Mouse (Mus musculus): ENCODE data around the gene Prkd1. TPM values are rescaled to one million over a fixed set of nuclear protein-coding genes. Genes with fewer than 3 reads are reported as not detected.

The Prkd1 gene
- total and polyA plus RNA-seq, 3 experiments, result 0.05 TPM; not detected in 2

DNA sequence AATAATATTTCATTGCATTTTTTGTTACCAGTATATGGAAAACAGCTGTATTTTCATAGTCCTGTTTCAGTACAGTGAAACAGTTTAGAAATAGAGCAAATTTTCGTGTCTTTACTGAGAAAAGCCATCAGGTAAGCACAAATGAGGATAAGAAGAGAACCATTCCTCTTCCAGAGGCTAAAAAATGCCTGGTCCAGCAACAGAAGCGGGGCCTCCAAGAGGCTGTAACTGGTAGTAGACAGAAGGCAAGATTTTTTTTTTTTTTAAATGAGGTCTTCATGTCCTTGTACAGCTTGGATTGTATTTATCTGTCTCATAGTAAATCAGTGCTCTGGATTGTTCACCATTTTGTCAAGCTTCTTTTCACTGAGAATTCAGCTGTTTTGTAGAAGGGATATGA, 352.8 kb downstream of the Prkd1 start:
- ATAC-seq (ENCODE audit: extremely low read depth, insufficient number of reproducible peaks, low FRiP score, poor library complexity, severe bottlenecking) (no peak), DNase-seq (ENCODE audit: low spot score) (no peak)
- H3K27me3 ChIP-seq (ENCODE audit: insufficient read depth, low read length), result no peaks in the 10 kb centered on the region
- TF ChIP-seq GATA1 (IDR thresholded peaks at IDR 0.05; ENCODE audit: borderline replicate concordance, low read length) (no peak), GATA2 (IDR thresholded peaks at IDR 0.05; ENCODE audit: borderline replicate concordance, low read depth, low read length) (no peak), TAL1 (conservative IDR thresholded peaks at IDR 0.05; ENCODE audit: low read depth, low read length) (no peak), CTCF (IDR thresholded peaks at IDR 0.05; ENCODE audit: low read depth, low read length) (no peak), POLR2AphosphoS5 (IDR thresholded peaks at IDR 0.05; ENCODE audit: insufficient replicate concordance, low read depth, low read length) (no peak)
- 0 out of 2 replicates have a peak, but pooled peaks cover 3% of the 10 kb centered on the region for H3K9me3 ChIP-seq (replicated peaks)
- H3K4me3 ChIP-seq (ENCODE audit: low read depth, low read length), result no peak overlapping the region
- H3K36me3 ChIP-seq (replicated peaks), result no peaks in the 10 kb centered on the region
- H3K4me1 ChIP-seq (ENCODE audit: insufficient read depth, low read depth, low read length), result no peaks in the 10 kb centered on the region

DNA sequence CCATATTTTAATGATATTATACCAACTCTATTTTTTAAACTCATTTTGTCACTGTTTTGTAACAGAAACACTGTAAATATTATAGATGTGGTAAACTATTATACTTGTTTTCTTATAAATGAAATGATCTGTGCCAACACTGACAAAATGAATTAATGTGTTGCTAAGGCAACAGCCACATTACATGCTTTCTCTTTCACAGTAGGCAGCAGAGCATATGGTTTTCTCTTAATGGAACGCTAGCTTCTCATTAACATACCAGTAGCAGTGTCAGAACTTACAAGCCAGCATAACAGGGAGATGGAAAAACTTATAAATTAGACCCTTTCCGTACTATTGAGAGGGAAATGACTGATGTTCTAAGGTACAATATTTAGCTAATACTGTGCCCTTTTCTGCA, 353.3 kb downstream of the Prkd1 start:
- no peak for TF ChIP-seq POLR2AphosphoS5 (IDR thresholded peaks at IDR 0.05; ENCODE audit: insufficient replicate concordance, low read depth, low read length)
- TF ChIP-seq GATA2 (IDR thresholded peaks at IDR 0.05; ENCODE audit: borderline replicate concordance, low read depth, low read length), result no peak
- TF ChIP-seq CTCF (IDR thresholded peaks at IDR 0.05; ENCODE audit: low read depth, low read length), result no peak
- TF ChIP-seq GATA1 (IDR thresholded peaks at IDR 0.05; ENCODE audit: borderline replicate concordance, low read length), result no peak
- TF ChIP-seq TAL1 (conservative IDR thresholded peaks at IDR 0.05; ENCODE audit: low read depth, low read length), result no peak
- no peak overlapping the region for H3K4me3 ChIP-seq (ENCODE audit: low read depth, low read length)
- H3K4me1 ChIP-seq (ENCODE audit: insufficient read depth, low read depth, low read length), result no peaks in the 10 kb centered on the region
- 0 out of 2 replicates have a peak, but pooled peaks cover 3% of the 10 kb centered on the region for H3K9me3 ChIP-seq (replicated peaks)
- no peaks in the 10 kb centered on the region for H3K27me3 ChIP-seq (ENCODE audit: insufficient read depth, low read length)
- DNase-seq (ENCODE audit: low spot score) (no peak), ATAC-seq (ENCODE audit: extremely low read depth, insufficient number of reproducible peaks, low FRiP score, poor library complexity, severe bottlenecking) (no peak)
- no peaks in the 10 kb centered on the region for H3K36me3 ChIP-seq (replicated peaks)

DNA sequence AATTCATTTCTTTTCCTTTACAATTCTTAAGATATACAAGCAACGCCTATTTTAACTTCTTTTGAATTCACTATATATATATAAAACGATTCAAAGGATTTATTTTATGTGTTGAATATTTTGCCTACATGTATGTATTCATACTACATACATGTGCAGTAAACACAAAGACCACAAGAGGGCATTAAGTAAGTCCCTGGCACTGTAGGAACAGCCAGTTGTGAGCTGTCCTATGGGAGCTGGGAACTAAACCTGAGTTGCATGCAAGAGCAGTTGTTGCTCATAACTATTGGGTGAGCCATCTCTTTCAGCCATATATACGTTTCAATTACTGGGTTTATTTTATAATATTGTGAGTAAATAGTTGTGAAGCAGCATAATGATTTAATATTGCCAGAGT, 356.1 kb downstream of the Prkd1 start:
- H3K27me3 ChIP-seq (ENCODE audit: insufficient read depth, low read length), result no peaks in the 10 kb centered on the region
- H3K9me3 ChIP-seq (replicated peaks), result no peaks in the 10 kb centered on the region
- ATAC-seq (ENCODE audit: extremely low read depth, insufficient number of reproducible peaks, low FRiP score, poor library complexity, severe bottlenecking) (no peak), DNase-seq (ENCODE audit: low spot score) (no peak)
- TF ChIP-seq POLR2AphosphoS5 (IDR thresholded peaks at IDR 0.05; ENCODE audit: insufficient replicate concordance, low read depth, low read length) (no peak), GATA1 (IDR thresholded peaks at IDR 0.05; ENCODE audit: borderline replicate concordance, low read length) (no peak), TAL1 (conservative IDR thresholded peaks at IDR 0.05; ENCODE audit: low read depth, low read length) (no peak), CTCF (IDR thresholded peaks at IDR 0.05; ENCODE audit: low read depth, low read length) (no peak), GATA2 (IDR thresholded peaks at IDR 0.05; ENCODE audit: borderline replicate concordance, low read depth, low read length) (no peak)
- no peaks in the 10 kb centered on the region for H3K4me1 ChIP-seq (ENCODE audit: insufficient read depth, low read depth, low read length)
- no peak overlapping the region for H3K4me3 ChIP-seq (ENCODE audit: low read depth, low read length)
- H3K36me3 ChIP-seq (replicated peaks), result no peaks in the 10 kb centered on the region

Data from G1E (cell line).